Mouse (Mus musculus) cortical plate, adult 2 months (tissue): ENCODE measurements at regions not wholly inside any gene's neighbourhood (a gene's known extent, or its start where the extent isn't known, plus 50 kb on each side); places are given as distances from the start of the nearest gene placed in this dataset.

Source experiments
- H3K27ac ChIP-seq: fragments of 200-500 bp; 2 replicates; pipeline ENCODE4 v1.5.1; 2012; ENCODE audit warnings: low read length, control low read depth, inconsistent platforms; ENCODE audit not compliant: insufficient read depth
- H3K4me1 ChIP-seq: fragments of 200-500 bp; 2 replicates; pipeline ENCODE4 v1.6.1; 2011; ENCODE audit warnings: low read length; ENCODE audit not compliant: control insufficient read depth, insufficient read depth
- H3K4me3 ChIP-seq: fragments of 200-500 bp; 2 replicates; pipeline ENCODE4 v1.5.1; 2011; ENCODE audit warnings: mild to moderate bottlenecking, low read length, control low read depth; ENCODE audit not compliant: insufficient read depth
- CTCF ChIP-seq: fragments of 200-500 bp; IDR thresholded peaks from 2 replicates; pipeline ENCODE4 v1.5.1; 2011; ENCODE audit warnings: mild to moderate bottlenecking, control low read depth, low read length; ENCODE audit not compliant: insufficient read depth; ENCODE audit errors: extremely low read depth
- POLR2A ChIP-seq: fragments of 200-500 bp; IDR thresholded peaks from 2 replicates; pipeline ENCODE4 v1.6.1; 2011; ENCODE audit warnings: mild to moderate bottlenecking, low read length, control low read depth; ENCODE audit not compliant: insufficient read depth; ENCODE audit errors: extremely low read depth

DNA sequence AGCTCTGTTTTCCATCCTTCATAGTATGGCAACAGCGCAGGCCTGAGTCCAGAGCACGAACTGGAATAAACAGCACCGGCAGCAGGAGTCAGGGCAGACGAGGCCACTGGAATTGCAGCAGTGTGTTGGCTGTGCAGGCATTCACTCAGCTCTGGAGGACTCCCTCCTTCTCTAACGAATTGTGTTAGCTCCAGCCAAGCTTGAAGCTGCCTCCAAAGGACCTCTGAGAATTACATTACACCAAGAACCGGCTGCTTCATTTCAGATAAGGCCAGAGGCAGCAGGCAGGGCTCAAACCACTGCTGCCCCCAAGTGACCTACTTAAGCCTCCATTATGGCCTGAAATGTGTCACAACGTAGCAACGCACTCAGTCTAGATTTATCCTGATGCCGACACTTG is 162.5 kb upstream of the Igfbp7 start:
- H3K4me1 ChIP-seq, result no peaks in the 10 kb centered on the region
- TF ChIP-seq CTCF (no peak), POLR2A (no peak)
- no peak overlapping the region for H3K27ac ChIP-seq
- no peak overlapping the region for H3K4me3 ChIP-seq

DNA sequence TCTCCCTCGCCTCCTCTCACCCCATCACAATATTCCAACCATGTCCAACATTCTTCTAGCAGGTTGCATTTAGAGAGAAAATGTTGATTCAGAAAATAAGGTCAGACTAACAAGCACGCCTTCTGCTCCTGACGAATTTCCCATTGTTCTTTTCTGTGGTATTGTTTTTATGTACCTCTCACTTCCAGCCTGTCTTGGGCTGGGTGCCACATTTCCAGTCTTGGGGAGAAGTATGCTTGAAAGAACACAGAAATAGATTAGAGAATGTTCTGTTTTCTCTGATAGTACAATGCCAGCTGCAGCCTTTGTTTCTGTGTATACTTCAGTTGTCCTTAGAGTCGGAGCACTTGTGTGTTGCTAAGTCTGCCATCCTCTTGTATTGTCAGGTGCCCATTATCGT is 160.3 kb upstream of the Igfbp7 start:
- no peak for TF ChIP-seq POLR2A
- TF ChIP-seq CTCF, result no peak
- Histone ChIP-seq H3K4me3 (no peak overlapping the region), H3K4me1 (no peaks in the 10 kb centered on the region), H3K27ac (no peak overlapping the region)

GRCm38 (mm10) chr5:77552580-77552979 is 144.7 kb upstream of the Igfbp7 start:
- no peak overlapping the region for H3K27ac ChIP-seq
- TF ChIP-seq POLR2A, result no peak
- TF ChIP-seq CTCF, result no peak

DNA sequence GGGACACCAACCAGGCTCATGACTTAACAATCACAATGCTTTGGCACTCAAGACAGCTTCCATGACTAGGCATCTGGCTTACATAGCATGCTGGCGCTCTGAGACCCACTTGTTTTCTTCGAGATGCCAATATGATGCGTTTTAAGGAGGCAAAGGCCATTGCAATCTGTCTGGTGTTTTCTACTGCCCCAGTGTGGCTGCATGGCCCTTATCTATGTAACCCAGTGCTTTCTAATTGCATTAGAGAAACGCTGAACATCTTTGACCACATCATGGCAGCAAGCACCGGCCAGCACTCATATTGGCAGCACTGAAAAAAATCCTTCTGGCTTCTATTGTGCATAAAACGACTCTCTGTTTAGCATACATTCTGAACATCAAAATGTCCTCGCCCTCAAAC is 144.2 kb upstream of the Igfbp7 start:
- H3K27ac ChIP-seq, result no peak overlapping the region
- no peak overlapping the region for H3K4me3 ChIP-seq
- H3K4me1 ChIP-seq, result no peaks in the 10 kb centered on the region
- TF ChIP-seq POLR2A (no peak), CTCF (no peak)

More at GRCm38 (mm10) chr5:77552580-77552979, 144.7 kb upstream of the Igfbp7 start:
- Histone ChIP-seq H3K4me1 (no peaks in the 10 kb centered on the region), H3K4me3 (no peak overlapping the region)

- TF ChIP-seq CTCF (no peak), POLR2A (no peak)
- Histone ChIP-seq H3K4me3 (no peak overlapping the region), H3K27ac (no peak overlapping the region), H3K4me1 (peaks cover 2% of the 10 kb centered on the region)
Measured at GRCm38 (mm10) chr5:77546001-77546620, 138.3 kb upstream of the Igfbp7 start.

GRCm38 (mm10) chr5:77532261-77533015 is 124.6 kb upstream of the Igfbp7 start:
- Histone ChIP-seq H3K27ac (no peak overlapping the region), H3K4me1 (peaks cover 5% of the 10 kb centered on the region; the same call in 1 of the 2 replicates), H3K4me3 (no peak overlapping the region)
- TF ChIP-seq POLR2A, result no peak
- no peak for TF ChIP-seq CTCF

DNA sequence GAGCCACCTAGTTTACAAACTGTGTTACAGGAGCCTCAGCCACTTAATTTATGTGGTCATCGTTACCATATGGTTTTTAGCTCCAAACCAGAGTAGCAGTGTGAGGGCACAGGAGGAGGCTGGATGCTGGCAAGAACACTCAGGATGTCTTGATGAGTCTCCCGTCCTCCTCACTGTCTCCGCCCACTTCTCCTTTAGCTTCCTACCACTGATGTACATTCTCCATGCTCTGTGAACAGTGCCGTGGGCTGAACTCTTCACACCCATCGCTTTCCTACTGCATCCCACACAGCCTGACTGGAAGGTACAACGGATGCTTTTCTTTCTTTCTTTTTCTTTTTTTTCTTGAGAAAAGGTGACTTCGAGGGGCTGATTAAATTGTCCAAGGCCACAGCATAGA is 122.5 kb upstream of the Igfbp7 start:
- no peak overlapping the region for H3K27ac ChIP-seq
- H3K4me1 ChIP-seq, result peaks cover 5% of the 10 kb centered on the region; the same call in 1 of the 2 replicates
- no peak overlapping the region for H3K4me3 ChIP-seq
- TF ChIP-seq CTCF, result no peak
- TF ChIP-seq POLR2A, result no peak

- Histone ChIP-seq H3K27ac (no peak overlapping the region), H3K4me3 (no peak overlapping the region), H3K4me1 (no peaks in the 10 kb centered on the region)
Measured at GRCm38 (mm10) chr5:77517252-77517651, 109.4 kb upstream of the Igfbp7 start.

GRCm38 (mm10) chr5:77515448-77515847 is 107.6 kb upstream of the Igfbp7 start:
- TF ChIP-seq CTCF (no peak), POLR2A (no peak)
- Histone ChIP-seq H3K27ac (no peak overlapping the region), H3K4me3 (no peak overlapping the region), H3K4me1 (no peaks in the 10 kb centered on the region)

More at GRCm38 (mm10) chr5:77517252-77517651, 109.4 kb upstream of the Igfbp7 start:
- TF ChIP-seq POLR2A (no peak), CTCF (no peak)

DNA sequence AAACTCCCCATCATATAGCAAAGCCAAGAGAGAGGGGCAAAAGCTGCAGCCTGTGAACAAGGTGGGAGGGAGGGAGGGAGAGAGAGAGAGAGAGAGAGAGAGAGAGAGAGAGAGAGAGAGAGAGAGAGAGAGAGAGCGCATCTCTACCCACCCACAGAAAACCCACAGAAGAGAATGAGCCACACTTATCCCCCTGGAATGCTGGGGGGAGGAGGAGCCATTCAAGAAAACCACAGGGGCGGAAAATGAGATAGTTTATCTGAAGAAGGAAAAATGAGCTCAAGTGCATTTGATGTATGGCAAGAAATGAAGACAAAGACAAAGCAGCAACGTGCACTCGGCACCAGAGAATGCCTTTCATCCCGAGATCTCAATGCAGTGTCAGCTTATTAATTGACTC is 94.8 kb upstream of the Igfbp7 start:
- Histone ChIP-seq H3K4me1 (no peaks in the 10 kb centered on the region), H3K4me3 (no peak overlapping the region), H3K27ac (no peak overlapping the region)
- TF ChIP-seq CTCF (no peak), POLR2A (no peak)

DNA sequence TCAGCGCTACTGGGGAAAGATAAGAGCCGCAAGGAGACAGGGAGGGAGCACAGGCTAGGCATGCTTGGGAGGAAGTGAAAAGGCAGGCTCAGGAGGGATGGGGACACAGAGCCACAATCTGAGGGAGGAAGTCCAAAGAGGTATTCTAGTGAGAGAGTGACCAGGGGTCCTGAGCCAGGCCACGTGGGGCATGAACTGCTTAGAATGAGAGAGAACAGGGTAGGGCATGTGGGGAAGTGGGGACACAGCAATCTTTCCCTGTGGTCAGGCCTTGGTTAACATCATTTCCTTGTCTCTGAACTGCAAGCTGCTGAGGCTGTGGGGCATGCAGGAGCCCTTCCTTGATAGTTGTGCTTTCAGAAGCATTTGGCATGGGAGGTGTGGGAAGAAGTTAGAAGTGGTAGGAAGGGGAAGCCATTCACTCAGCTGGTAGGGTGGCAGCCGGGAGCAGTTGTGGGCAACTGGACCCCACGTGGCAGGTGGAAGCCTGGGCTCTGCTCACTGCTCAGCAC is 92.2 kb upstream of the Igfbp7 start:
- TF ChIP-seq CTCF (no peak), POLR2A (no peak)
- Histone ChIP-seq H3K27ac (no peak overlapping the region), H3K4me3 (no peak overlapping the region), H3K4me1 (no peaks in the 10 kb centered on the region)
